Mouse (Mus musculus): Measurements from ENCODE around the gene Tedc1.
"Not testable (repeated sequence)": the region's sequence is repeated elsewhere in the genome, so short reads cannot be mapped to it uniquely, and the experiment has no call there.

The Tedc1 gene

DNA sequence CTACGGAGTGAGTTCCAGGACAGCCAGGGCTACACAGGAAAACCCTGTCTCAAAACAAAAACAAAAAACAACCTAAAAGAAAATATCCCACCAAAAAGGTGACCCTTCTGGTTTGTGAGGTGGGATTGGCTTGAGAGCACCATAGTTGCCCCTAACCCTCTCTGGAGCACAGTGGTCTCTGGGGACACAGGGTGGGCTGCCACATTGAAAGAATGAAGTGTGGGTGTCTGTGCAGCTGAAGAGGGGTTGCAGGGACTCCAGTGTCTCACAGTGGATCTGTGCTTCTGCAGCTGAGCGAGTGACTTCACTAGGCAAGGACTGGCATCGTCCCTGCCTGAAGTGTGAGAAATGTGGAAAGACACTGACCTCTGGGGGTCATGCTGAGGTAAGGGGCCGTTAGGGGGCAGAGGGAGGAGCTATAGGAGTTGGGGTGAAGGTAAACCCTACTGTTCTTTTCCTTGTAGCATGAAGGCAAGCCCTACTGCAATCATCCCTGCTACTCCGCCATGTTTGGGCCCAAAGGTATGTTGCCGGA lies 3.2 kb upstream of the Tedc1 start:
- no peak for DNase-seq (ENCODE audit: low spot score in 2 of 2)

GRCm38 (mm10) chr12:113153971-113154370 lies 2.2 kb upstream of the Tedc1 start:
- no peak for DNase-seq (ENCODE audit: low spot score in 2 of 2)

GRCm38 (mm10) chr12:113154747-113155075 lies 1.5 kb upstream of the Tedc1 start:
- DNase-seq (ENCODE audit: low spot score in 2 of 2), result no peak

DNA sequence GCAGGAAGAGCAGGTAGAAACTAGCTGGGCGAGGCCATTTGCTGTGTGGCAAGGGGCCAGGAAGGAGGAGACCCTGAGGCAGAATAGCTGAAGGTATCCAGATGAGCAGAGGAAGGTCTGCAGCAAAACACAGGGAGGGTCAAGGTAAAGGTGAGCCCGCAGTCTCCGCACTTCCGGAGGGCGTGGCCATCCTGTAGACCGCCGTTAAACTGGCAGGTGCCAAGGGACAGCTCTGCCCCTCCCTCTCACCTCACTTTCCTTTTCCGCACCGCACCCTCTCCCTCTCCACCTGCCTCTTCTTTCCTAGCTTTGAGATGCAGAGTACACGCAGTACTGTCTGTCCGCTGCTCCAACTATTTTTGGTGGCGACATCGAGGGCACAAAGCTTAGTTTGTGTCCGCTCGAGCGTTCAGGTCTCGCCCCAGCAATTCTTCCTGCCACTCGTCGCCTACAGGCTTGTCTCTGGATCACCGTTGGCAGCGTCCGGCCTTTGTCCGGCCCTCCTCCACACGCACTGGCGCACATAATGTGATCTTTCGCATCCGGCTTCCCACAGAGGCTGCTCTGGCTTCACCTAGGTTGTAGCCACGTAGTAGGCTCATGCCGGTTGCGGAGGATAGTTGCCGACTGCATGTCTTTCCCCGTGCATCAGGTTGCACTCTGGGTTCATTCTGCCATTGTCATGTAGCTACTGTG lies 997 bp upstream of the Tedc1 start:
- DNase-seq (ENCODE audit: low spot score in 2 of 2), result peak in 1 of 2 experiments; percentile 50

- DNase-seq (ENCODE audit: low spot score in 2 of 2), result no peak
Observed at GRCm38 (mm10) chr12:113156540-113156929, 314 bp downstream of the Tedc1 start.

- no peak for DNase-seq (ENCODE audit: low spot score in 2 of 2)
Observed at GRCm38 (mm10) chr12:113157002-113157401, 781 bp downstream of the Tedc1 start.

GRCm38 (mm10) chr12:113157521-113157920 lies 1.3 kb downstream of the Tedc1 start:
- DNase-seq (ENCODE audit: low spot score in 2 of 2), result no peak

- DNase-seq (ENCODE audit: low spot score in 2 of 2), result no peak
Observed at GRCm38 (mm10) chr12:113157971-113158370, 1.8 kb downstream of the Tedc1 start.

DNA sequence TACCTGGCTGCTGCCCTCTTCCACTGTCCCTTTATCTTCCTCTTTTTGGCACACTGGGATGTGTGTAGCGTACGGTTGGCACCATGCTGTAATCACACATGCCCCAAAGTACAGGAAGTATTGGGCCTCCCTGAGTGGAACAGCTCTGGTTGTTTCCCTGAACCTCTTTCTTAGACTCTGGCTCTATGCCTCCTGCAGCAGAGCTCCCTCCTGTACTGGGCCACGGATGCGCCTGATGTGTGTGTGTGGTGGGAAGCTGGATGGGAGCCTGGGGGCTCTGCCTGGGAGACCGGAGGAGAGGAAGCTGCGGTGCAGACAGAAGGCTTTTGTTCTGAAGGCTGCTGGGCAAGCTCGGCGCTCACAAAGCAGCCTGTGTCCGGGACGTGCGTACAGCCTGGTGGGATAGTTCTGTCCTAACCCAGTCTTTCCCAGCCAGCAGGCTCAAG lies 7.4 kb downstream of the Tedc1 start:
- DNase-seq (ENCODE audit: low spot score in 2 of 2), result no peak

- no peak for DNase-seq (ENCODE audit: low spot score in 2 of 2)
Observed at GRCm38 (mm10) chr12:113168031-113168536, 11.9 kb downstream of the Tedc1 start.

DNA sequence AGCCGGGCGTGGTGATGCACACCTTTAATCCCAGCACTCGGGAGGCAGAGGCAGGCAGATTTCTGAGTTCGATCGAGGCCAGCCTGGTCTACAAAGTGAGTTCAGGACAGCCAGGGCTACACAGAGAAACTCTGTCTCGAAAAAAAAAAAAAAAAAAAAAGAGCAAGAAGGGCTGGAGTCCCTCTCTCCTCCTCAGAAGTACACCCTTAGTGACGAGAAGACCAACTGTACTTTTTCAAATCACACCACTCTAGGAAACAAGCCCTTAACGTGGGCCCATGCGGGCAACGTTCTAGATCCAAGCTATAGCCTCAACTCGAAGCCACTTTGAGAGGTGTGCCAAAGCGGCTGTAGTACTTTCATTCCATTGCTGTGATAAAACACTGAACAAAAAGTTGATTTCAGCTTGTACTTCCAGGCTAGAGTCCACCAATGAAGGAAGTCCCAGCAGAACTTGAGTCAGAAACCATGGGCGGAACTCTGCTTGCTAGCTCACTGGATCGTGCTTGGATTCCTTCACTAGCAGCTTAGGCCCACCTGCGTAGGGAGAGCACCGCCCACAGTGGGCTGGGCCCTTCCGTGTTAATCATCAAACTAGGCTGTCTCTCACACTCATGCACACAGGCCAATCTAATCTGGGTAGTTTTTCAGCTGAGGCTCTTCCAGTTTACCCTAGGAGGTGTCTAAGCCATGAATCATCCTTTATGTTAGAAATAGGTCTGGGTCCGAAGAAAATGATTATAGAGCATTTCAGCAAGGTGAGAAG lies 20.9 kb downstream of the Tedc1 start:
- no peak for DNase-seq (ENCODE audit: low spot score in 2 of 2)

DNA sequence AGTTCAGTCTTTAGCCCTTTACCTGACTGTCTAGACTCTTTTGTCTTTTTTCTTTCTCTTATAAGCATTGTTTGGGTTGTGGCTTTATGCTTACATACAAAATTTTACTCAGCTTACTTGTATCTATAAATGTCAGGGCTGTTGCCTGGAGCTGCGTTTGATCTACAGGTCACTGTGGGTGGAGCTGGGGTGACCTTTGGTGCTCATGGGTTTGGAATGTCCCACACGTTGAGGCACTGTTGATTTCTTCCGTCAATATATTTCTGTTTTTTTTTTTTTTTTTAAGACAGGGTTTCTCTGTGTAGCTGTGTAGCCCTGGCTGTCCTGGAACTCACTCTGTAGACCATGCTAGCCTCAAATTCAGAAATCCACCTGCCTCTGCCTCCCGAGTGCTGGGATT lies 24.8 kb downstream of the Tedc1 start:
- no peak for DNase-seq (ENCODE audit: low spot score in 2 of 2)

DNA sequence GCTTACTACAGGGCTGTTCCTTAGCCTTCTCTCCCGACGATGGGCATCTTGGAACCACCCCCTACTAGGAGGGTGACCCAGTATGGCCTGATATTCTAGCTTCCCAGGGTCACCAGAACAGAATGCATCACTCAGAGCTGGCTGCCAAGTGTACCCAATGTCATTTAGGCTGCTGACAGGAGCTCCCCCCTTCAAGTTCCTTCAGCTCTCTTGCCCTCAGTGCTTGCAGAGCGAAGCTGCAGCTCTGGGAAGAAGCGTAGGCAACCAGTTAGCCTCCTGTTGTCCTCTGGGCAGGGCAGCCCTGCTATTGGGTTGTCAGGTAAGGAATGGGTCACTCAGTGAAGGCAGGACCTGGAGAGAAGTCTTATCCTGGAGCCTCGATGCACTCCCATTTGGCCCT lies 28.7 kb downstream of the Tedc1 start:
- no peak for DNase-seq (ENCODE audit: low spot score in 2 of 2)

- DNase-seq (ENCODE audit: low spot score in 2 of 2), result no peak
Observed at GRCm38 (mm10) chr12:113185442-113186291, 29.4 kb downstream of the Tedc1 start, which contains the start of gene Tmem121. Gene Tmem121 (plus strand): TSS chr12:113185930.

- DNase-seq (ENCODE audit: low spot score in 2 of 2), result no peak
Observed at GRCm38 (mm10) chr12:113186326-113187010, 30.2 kb downstream of the Tedc1 start.

DNA sequence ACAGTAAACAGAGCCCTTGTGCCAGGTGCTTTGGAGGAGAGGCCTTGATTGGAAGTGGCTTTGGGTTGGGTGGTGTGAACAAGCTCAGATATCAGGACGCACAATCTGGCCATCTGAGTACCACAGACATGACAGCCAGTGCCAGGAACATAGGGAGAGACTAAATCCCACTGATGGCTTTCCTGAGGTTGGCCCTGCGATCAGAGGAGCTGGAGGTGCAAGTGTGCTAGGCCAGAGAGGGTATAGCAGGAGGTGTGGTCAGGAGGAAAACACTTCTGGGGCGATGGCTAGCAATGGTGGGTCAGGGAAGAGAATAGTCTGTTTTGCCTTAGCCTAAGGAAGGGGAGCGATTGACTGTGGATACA lies 30.8 kb downstream of the Tedc1 start:
- DNase-seq (ENCODE audit: low spot score in 2 of 2), result no peak

DNA sequence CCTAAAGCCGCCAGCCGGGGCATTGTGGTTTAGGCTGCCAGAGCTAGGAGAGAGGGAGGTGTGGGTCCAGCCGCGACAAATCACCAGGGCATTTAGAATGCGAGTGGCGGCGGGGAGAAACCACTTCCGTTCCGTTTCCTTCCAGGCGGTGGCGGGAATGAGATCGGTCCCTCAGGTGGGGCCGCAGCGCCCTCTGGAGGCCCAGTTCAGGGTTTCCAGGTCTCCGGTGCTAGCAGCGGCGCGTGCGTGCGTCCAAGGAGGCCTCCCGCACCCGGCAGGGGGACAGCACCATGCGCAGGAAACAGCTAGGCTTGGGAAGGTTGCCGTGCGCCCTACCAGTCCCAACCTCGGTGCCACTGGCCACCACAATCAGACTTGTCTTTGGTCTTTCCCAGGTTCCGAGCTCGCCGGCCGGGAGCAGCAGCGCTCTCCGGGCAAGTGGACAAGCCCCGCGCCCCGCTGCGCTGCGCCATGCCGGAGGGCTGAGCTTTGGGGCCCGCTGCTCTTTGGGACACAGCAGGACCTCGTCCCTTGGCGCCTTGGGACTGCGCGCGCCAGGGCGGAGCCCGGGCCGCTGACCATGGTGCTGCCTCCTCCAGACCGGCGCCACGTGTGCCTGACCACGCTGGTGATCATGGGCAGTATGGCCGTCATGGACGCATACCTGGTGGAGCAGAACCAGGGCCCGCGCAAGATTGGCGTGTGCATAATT lies 31.5 kb downstream of the Tedc1 start:
- DNase-seq (ENCODE audit: low spot score in 2 of 2), result peak; percentile 64 to 82

DNA sequence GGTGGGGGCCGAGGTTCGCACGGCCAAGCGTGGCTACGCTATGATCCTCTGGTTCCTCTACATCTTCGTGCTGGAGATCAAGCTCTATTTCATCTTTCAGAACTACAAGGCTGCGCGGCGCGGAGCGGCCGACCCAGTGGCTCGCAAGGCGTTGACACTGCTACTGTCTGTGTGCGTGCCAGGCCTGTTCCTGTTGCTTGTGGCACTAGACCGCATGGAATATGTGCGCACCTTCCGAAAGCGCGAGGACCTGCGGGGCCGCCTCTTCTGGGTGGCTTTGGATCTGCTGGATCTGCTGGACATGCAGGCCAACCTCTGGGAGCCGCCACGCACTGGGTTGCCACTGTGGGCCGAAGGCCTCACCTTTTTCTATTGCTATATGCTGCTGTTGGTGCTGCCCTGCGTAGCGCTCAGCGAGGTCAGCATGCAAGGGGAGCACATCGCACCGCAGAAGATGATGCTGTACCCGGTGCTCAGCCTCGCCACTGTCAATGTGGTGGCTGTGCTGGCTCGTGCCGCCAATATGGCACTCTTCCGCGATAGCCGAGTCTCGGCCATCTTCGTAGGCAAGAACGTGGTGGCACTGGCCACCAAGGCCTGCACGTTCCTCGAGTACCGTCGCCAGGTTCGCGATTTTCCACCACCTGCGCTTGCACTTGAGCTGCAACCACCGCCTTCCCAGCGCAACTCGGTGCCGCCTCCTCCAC lies 32.3 kb downstream of the Tedc1 start:
- DNase-seq (ENCODE audit: low spot score in 2 of 2), result no peak

GRCm38 (mm10) chr12:113193423-113193822 lies 37.2 kb downstream of the Tedc1 start:
- no peak for DNase-seq (ENCODE audit: low spot score in 2 of 2)

DNA sequence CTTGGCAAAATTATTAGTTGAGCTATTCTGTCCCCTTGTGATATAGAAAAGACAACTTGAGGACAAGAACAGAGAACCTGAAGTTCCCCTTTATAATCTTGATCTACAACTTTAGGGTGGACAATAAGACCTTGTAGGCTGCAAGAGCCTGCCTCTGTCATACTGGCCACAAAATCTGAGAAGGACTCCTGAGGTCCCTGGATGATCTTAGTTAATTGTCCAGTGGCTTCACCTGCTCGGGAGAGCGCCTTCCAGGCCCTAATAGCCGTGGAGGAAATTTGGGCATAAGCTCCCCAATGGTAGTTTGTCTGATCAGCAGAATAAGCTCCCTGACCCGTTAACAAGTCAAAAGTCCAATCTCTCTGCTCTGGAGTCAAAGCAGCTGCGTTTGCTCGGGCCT lies 42.9 kb downstream of the Tedc1 start:
- DNase-seq (ENCODE audit: low spot score in 2 of 2), result not testable (repeated sequence)
